Mouse (Mus musculus) spleen, adult 2 months (tissue): ENCODE results near the gene Slc15a4. TPM values are rescaled to one million over a fixed set of nuclear protein-coding genes. Genes with fewer than 3 reads are reported as not detected.

Source experiments
- DNase-seq, 2 experiments: peaks; one replicate each; pipeline versions ENCODE4 v3.0.0 to v3.0.0-alpha.2; 2012 to 2021; ENCODE audit warnings: low spot score in 2 of 2, low read depth in 1 of 2
- H3K27ac ChIP-seq: fragments of 200-500 bp; 2 replicates; pipeline ENCODE4 v1.5.1; 2012; ENCODE audit warnings: low read length, inconsistent platforms; ENCODE audit not compliant: insufficient read depth
- H3K27me3 ChIP-seq: fragments of 200-500 bp; 2 replicates; pipeline ENCODE4 v1.6.1; 2012; ENCODE audit warnings: mild to moderate bottlenecking, moderate library complexity, low read length, inconsistent platforms; ENCODE audit not compliant: control insufficient read depth, insufficient read depth
- H3K36me3 ChIP-seq: fragments of 200-500 bp; 2 replicates; pipeline ENCODE4 v1.6.1; 2012; ENCODE audit warnings: mild to moderate bottlenecking, low read length, inconsistent platforms; ENCODE audit not compliant: control insufficient read depth, insufficient read depth
- H3K4me1 ChIP-seq: fragments of 200-500 bp; 2 replicates; pipeline ENCODE4 v1.6.1; 2011; ENCODE audit warnings: inconsistent platforms; ENCODE audit not compliant: control insufficient read depth, insufficient read depth, insufficient read length
- H3K4me3 ChIP-seq: fragments of 200-500 bp; 2 replicates; pipeline ENCODE4 v1.5.1; 2011; ENCODE audit warnings: mild to moderate bottlenecking, inconsistent platforms; ENCODE audit not compliant: insufficient read depth, insufficient read length; ENCODE audit errors: extremely low read depth
- CTCF ChIP-seq: fragments of 200-500 bp; IDR thresholded peaks from 2 replicates; pipeline ENCODE4 v1.5.1; 2011; ENCODE audit warnings: mild to moderate bottlenecking, inconsistent platforms; ENCODE audit not compliant: insufficient read depth, insufficient read length, insufficient replicate concordance; ENCODE audit errors: extremely low read depth
- POLR2A ChIP-seq: fragments of 200-500 bp; IDR thresholded peaks from 2 replicates; pipeline ENCODE4 v1.6.1; 2011; ENCODE audit warnings: low read depth, low read length, inconsistent platforms
- WGBS: fragments of 180-500 bp; shearing (Covaris S2); methylation state at CpG from one replicate; pipeline ENCODE4 v1.1.7; 2018; 5-methylcytosine and 5-hydroxymethylcytosine counted together
- polyA plus RNA-seq: library from polyadenylated mRNA; depleted of rRNA; stranded (reverse); fragments of >200 nt; gene quantifications from 2 replicates; pipeline ENCODE4 v1.2.3, GENCODE M21; 2012; rRNA removed

Slc15a4 gene
- 69.0 and 75.4 TPM in 2 replicates for polyA plus RNA-seq

- DNase-seq, result no peak
- WGBS, result 3% methylated on average over 62 of the region's 62 CpGs
- Histone ChIP-seq H3K4me3 (peak within 1 kb of the TSS; percentile 45), H3K27ac (no peak within 1 kb of the TSS), H3K36me3 (no peaks in the 10 kb centered on the region), H3K27me3 (peaks cover 12% of the 10 kb centered on the region), H3K4me1 (peaks cover 4% of the 10 kb centered on the region)
- no peak for TF ChIP-seq POLR2A
- no peak for TF ChIP-seq CTCF
Observed at GRCm38 (mm10) chr5:127632167-127633145, at the start of gene Slc15a4, which contains the start of gene Glt1d1. Gene Slc15a4 (minus strand): TSS chr5:127632897. Gene Glt1d1 (plus strand): TSS chr5:127632262.

GRCm38 (mm10) chr5:127678501-127678900 lies 45.8 kb upstream of the Slc15a4 start:
- DNase-seq, result no peak
- WGBS, result 89% methylated on average over 5 of the region's 5 CpGs
- H3K36me3 ChIP-seq, result no peaks in the 10 kb centered on the region
- H3K27me3 ChIP-seq, result no peaks in the 10 kb centered on the region
- H3K4me3 ChIP-seq, result no peak overlapping the region
- no peak overlapping the region for H3K27ac ChIP-seq
- no peak for TF ChIP-seq CTCF
- no peak for TF ChIP-seq POLR2A
- no peaks in the 10 kb centered on the region for H3K4me1 ChIP-seq

GRCm38 (mm10) chr5:127677561-127677960 lies 44.9 kb upstream of the Slc15a4 start:
- TF ChIP-seq POLR2A (no peak), CTCF (no peak)
- no peak for DNase-seq
- H3K27me3 ChIP-seq, result no peaks in the 10 kb centered on the region
- WGBS, result 91% methylated on average over 2 of the region's 2 CpGs
- H3K4me3 ChIP-seq, result no peak overlapping the region
- H3K4me1 ChIP-seq, result no peaks in the 10 kb centered on the region
- no peaks in the 10 kb centered on the region for H3K36me3 ChIP-seq
- H3K27ac ChIP-seq, result no peak overlapping the region

GRCm38 (mm10) chr5:127673913-127674312 lies 41.2 kb upstream of the Slc15a4 start:
- Histone ChIP-seq H3K27ac (no peak overlapping the region), H3K4me3 (no peak overlapping the region), H3K27me3 (no peaks in the 10 kb centered on the region), H3K36me3 (no peaks in the 10 kb centered on the region), H3K4me1 (no peaks in the 10 kb centered on the region)
- no peak for TF ChIP-seq CTCF
- TF ChIP-seq POLR2A, result no peak
- 91% methylated on average over 8 of the region's 8 CpGs for WGBS
- no peak for DNase-seq

- H3K27me3 ChIP-seq, result no peaks in the 10 kb centered on the region
- no peak for TF ChIP-seq POLR2A
- no peak for TF ChIP-seq CTCF
- no peaks in the 10 kb centered on the region for H3K36me3 ChIP-seq
- H3K4me1 ChIP-seq, result no peaks in the 10 kb centered on the region
- H3K27ac ChIP-seq, result no peak overlapping the region
- DNase-seq, result no peak
- H3K4me3 ChIP-seq, result no peak overlapping the region
- 81% methylated on average over 5 of the region's 5 CpGs for WGBS
Observed at GRCm38 (mm10) chr5:127660979-127661378, 28.3 kb upstream of the Slc15a4 start.

- DNase-seq, result no peak
- no peak overlapping the region for H3K27ac ChIP-seq
- no peak overlapping the region for H3K4me3 ChIP-seq
- H3K27me3 ChIP-seq, result no peaks in the 10 kb centered on the region
- TF ChIP-seq POLR2A (no peak), CTCF (no peak)
- H3K4me1 ChIP-seq, result no peaks in the 10 kb centered on the region
- H3K36me3 ChIP-seq, result no peaks in the 10 kb centered on the region
- WGBS, result 77% methylated on average over 5 of the region's 5 CpGs
Observed at GRCm38 (mm10) chr5:127660267-127660666, 27.6 kb upstream of the Slc15a4 start.

- Histone ChIP-seq H3K36me3 (no peaks in the 10 kb centered on the region), H3K4me1 (no peaks in the 10 kb centered on the region), H3K4me3 (no peak overlapping the region), H3K27ac (no peak overlapping the region), H3K27me3 (no peaks in the 10 kb centered on the region)
- no peak for DNase-seq
- TF ChIP-seq POLR2A (no peak), CTCF (no peak)
- 86% methylated on average over 3 of the region's 3 CpGs for WGBS
Observed at GRCm38 (mm10) chr5:127659312-127659711, 26.6 kb upstream of the Slc15a4 start.
